Mouse (Mus musculus): ENCODE measurements at regions not wholly inside any gene's neighbourhood (a gene's known extent, or its start where the extent isn't known, plus 50 kb on each side); places are given as distances from the start of the nearest gene placed in this dataset.

GRCm38 (mm10) chr16:75104894-75105293 lies 481.0 kb downstream of the Lipi start:
- CTCF ChIA-PET = no interaction called here

- CTCF ChIA-PET = no interaction called here
Observed at GRCm38 (mm10) chr16:75093163-75093562, 492.7 kb downstream of the Lipi start.

GRCm38 (mm10) chr16:75092471-75093130 lies 493.3 kb downstream of the Lipi start:
- CTCF ChIA-PET = no interaction called here

- CTCF ChIA-PET = no interaction called here
Observed at GRCm38 (mm10) chr16:75091931-75092330, 493.9 kb downstream of the Lipi start.

- CTCF ChIA-PET = interaction anchor here (0.7 kb wide), 1 partner anchor 26 kb away, joined by 6 read pairs; no protein-coding TSS in a partner anchor
Observed at GRCm38 (mm10) chr16:75089383-75090035, 496.4 kb downstream of the Lipi start.

GRCm38 (mm10) chr16:75088701-75089100 lies 497.2 kb downstream of the Lipi start:
- CTCF ChIA-PET = no interaction called here

- CTCF ChIA-PET = no interaction called here
Observed at GRCm38 (mm10) chr16:75065281-75065680, 520.6 kb downstream of the Lipi start.

- CTCF ChIA-PET = no interaction called here
Observed at GRCm38 (mm10) chr16:75052953-75053352, 532.9 kb downstream of the Lipi start.

GRCm38 (mm10) chr16:75045969-75046368 lies 539.9 kb downstream of the Lipi start:
- CTCF ChIA-PET = no interaction called here

All from spleen, embryonic (tissue).